Mouse (Mus musculus) lung, embryonic 15.5 days (tissue): ENCODE measurements around the gene G430095P16Rik. TPM values are rescaled to one million over a fixed set of nuclear protein-coding genes. Genes with fewer than 3 reads are reported as not detected.

Source experiments
- ATAC-seq: fragments of 200-750 bp; cut with Nextera tagmentation; 2 replicates; pipeline ENCODE4 v1.8.0; 2017; ENCODE audit warnings: moderate number of reproducible peaks, borderline replicate concordance; ENCODE audit not compliant: low FRiP score, low TSS enrichment; ENCODE audit errors: extremely low read depth
- H3K27ac ChIP-seq: fragments of 300-500 bp; sonication (generic); 2 replicates; pipeline ENCODE4 v1.5.1; 2015; ENCODE audit warnings: moderate library complexity, mild to moderate bottlenecking, inconsistent platforms
- H3K27me3 ChIP-seq: fragments of 300-500 bp; sonication (generic); 2 replicates; pipeline ENCODE4 v1.6.1; 2015; ENCODE audit warnings: inconsistent platforms
- H3K36me3 ChIP-seq: fragments of 300-500 bp; sonication (generic); 2 replicates; pipeline ENCODE4 v1.6.1; 2015; ENCODE audit warnings: inconsistent platforms
- H3K4me1 ChIP-seq: fragments of 300-500 bp; sonication (generic); 2 replicates; pipeline ENCODE4 v1.6.1; 2015; ENCODE audit warnings: inconsistent platforms
- H3K4me2 ChIP-seq: fragments of 300-500 bp; sonication (generic); 2 replicates; pipeline ENCODE4 v1.6.1; 2015; ENCODE audit warnings: inconsistent platforms, mild to moderate bottlenecking, moderate library complexity
- H3K4me3 ChIP-seq: fragments of 300-500 bp; sonication (generic); 2 replicates; pipeline ENCODE4 v1.5.1; 2015; ENCODE audit warnings: mild to moderate bottlenecking, inconsistent platforms
- H3K9ac ChIP-seq: fragments of 300-500 bp; sonication (generic); 2 replicates; pipeline ENCODE4 v1.6.1; 2015; ENCODE audit warnings: inconsistent platforms
- H3K9me3 ChIP-seq: fragments of 300-500 bp; sonication (generic); 2 replicates; pipeline ENCODE4 v1.6.1; 2016; ENCODE audit warnings: inconsistent platforms
- WGBS: fragments of 180-500 bp; shearing (Covaris S2); methylation state at CpG from one replicate; pipeline ENCODE4 v1.1.7; 2015; 5-methylcytosine and 5-hydroxymethylcytosine counted together
- polyA plus RNA-seq: library from polyadenylated mRNA; unstranded; fragments of >200 nt; fragmentation: Nextera tagmentation; extraction: Ambion mirVana; gene quantifications from 2 replicates; pipeline ENCODE4 v1.2.1, GENCODE M21; 2015

G430095P16Rik gene
- polyA plus RNA-seq, 1 experiment from 2014 or later = 3.4 TPM

GRCm38 (mm10) chr8:84712759-84713120 is 10.1 kb upstream of the G430095P16Rik start:
- Histone ChIP-seq H3K9me3 (no peaks in the 10 kb centered on the region), H3K4me2 (peak overlapping the region; percentile 34; the same call in 1 of the 2 replicates), H3K4me3 (no peak overlapping the region), H3K9ac (0 out of 2 replicates have a peak overlapping the region, but pooled peaks have one; percentile 4), H3K27ac (peak overlapping the region; percentile 98), H3K4me1 (peaks cover 73% of the 10 kb centered on the region), H3K36me3 (peaks cover 24% of the 10 kb centered on the region), H3K27me3 (peaks cover 5% of the 10 kb centered on the region; the same call in 1 of the 2 replicates)
- 2% methylated on average over 3 of the region's 3 CpGs for WGBS
- peak; percentile 50 for ATAC-seq

- Histone ChIP-seq H3K27me3 (no peaks in the 10 kb centered on the region), H3K27ac (peak overlapping the region; percentile 98), H3K4me2 (peak overlapping the region; percentile 34; the same call in 1 of the 2 replicates), H3K36me3 (peaks cover 21% of the 10 kb centered on the region), H3K4me3 (no peak overlapping the region), H3K4me1 (peaks cover 67% of the 10 kb centered on the region), H3K9me3 (no peaks in the 10 kb centered on the region), H3K9ac (peak overlapping the region; percentile 24; the same call in 1 of the 2 replicates)
- ATAC-seq = no peak
- WGBS = 59% methylated on average over 4 of the region's 4 CpGs
Measured at GRCm38 (mm10) chr8:84713381-84713780, 9.4 kb upstream of the G430095P16Rik start.

GRCm38 (mm10) chr8:84714161-84714560 is 8.6 kb upstream of the G430095P16Rik start:
- H3K9me3 ChIP-seq = no peaks in the 10 kb centered on the region
- no peak overlapping the region for H3K4me3 ChIP-seq
- ATAC-seq = no peak
- 65% methylated on average over 4 of the region's 4 CpGs for WGBS
- peaks cover 66% of the 10 kb centered on the region for H3K4me1 ChIP-seq
- H3K27ac ChIP-seq = peak overlapping the region; percentile 98
- H3K36me3 ChIP-seq = peaks cover 28% of the 10 kb centered on the region
- H3K27me3 ChIP-seq = no peaks in the 10 kb centered on the region
- 0 out of 2 replicates have a peak overlapping the region, but pooled peaks have one; percentile 24 for H3K9ac ChIP-seq
- no peak overlapping the region; the same call in 1 of the 2 replicates for H3K4me2 ChIP-seq

GRCm38 (mm10) chr8:84715893-84716468 is 6.8 kb upstream of the G430095P16Rik start:
- 33% methylated on average over 27 of the region's 27 CpGs for WGBS
- H3K9me3 ChIP-seq = no peaks in the 10 kb centered on the region
- H3K27me3 ChIP-seq = no peaks in the 10 kb centered on the region
- no peak overlapping the region for H3K4me2 ChIP-seq
- no peak overlapping the region; the same call in 1 of the 2 replicates for H3K9ac ChIP-seq
- no peak overlapping the region for H3K4me3 ChIP-seq
- 0 out of 2 replicates have a peak overlapping the region, but pooled peaks have one; percentile 6 for H3K27ac ChIP-seq
- peaks cover 64% of the 10 kb centered on the region for H3K4me1 ChIP-seq
- ATAC-seq = no peak
- H3K36me3 ChIP-seq = peaks cover 46% of the 10 kb centered on the region

GRCm38 (mm10) chr8:84716790-84717189 is 6.0 kb upstream of the G430095P16Rik start:
- 83% methylated on average over 11 of the region's 11 CpGs for WGBS

GRCm38 (mm10) chr8:84718476-84718875 is 4.3 kb upstream of the G430095P16Rik start:
- Histone ChIP-seq H3K9ac (no peak overlapping the region), H3K27ac (no peak overlapping the region), H3K9me3 (no peaks in the 10 kb centered on the region), H3K4me1 (peaks cover 63% of the 10 kb centered on the region), H3K27me3 (no peaks in the 10 kb centered on the region), H3K4me2 (no peak overlapping the region), H3K36me3 (peaks cover 55% of the 10 kb centered on the region), H3K4me3 (no peak overlapping the region)
- 81% methylated on average over 5 of the region's 5 CpGs for WGBS
- no peak for ATAC-seq

More at GRCm38 (mm10) chr8:84716790-84717189, 6.0 kb upstream of the G430095P16Rik start:
- ATAC-seq = no peak
- no peak overlapping the region for H3K9ac ChIP-seq
- no peak overlapping the region for H3K4me3 ChIP-seq
- peaks cover 61% of the 10 kb centered on the region for H3K4me1 ChIP-seq
- H3K36me3 ChIP-seq = peaks cover 54% of the 10 kb centered on the region
- H3K27me3 ChIP-seq = no peaks in the 10 kb centered on the region
- no peak overlapping the region for H3K27ac ChIP-seq
- H3K9me3 ChIP-seq = no peaks in the 10 kb centered on the region
- no peak overlapping the region for H3K4me2 ChIP-seq

GRCm38 (mm10) chr8:84718959-84719690 is 3.7 kb upstream of the G430095P16Rik start:
- H3K4me1 ChIP-seq = peaks cover 63% of the 10 kb centered on the region
- H3K9me3 ChIP-seq = no peaks in the 10 kb centered on the region
- no peak for ATAC-seq
- no peaks in the 10 kb centered on the region for H3K27me3 ChIP-seq
- H3K36me3 ChIP-seq = peaks cover 53% of the 10 kb centered on the region
- 74% methylated on average over 5 of the region's 5 CpGs for WGBS
- H3K27ac ChIP-seq = no peak overlapping the region
- H3K4me2 ChIP-seq = no peak overlapping the region
- H3K9ac ChIP-seq = no peak overlapping the region
- no peak overlapping the region for H3K4me3 ChIP-seq

- ATAC-seq = no peak; the same call in 1 of the 2 replicates
- peak overlapping the region; percentile 38; the same call in 1 of the 2 replicates for H3K4me2 ChIP-seq
- H3K36me3 ChIP-seq = peaks cover 58% of the 10 kb centered on the region
- WGBS = 33% methylated on average over 6 of the region's 6 CpGs
- H3K27ac ChIP-seq = peak overlapping the region; percentile 98
- no peaks in the 10 kb centered on the region for H3K9me3 ChIP-seq
- no peaks in the 10 kb centered on the region for H3K27me3 ChIP-seq
- peaks cover 78% of the 10 kb centered on the region for H3K4me1 ChIP-seq
- H3K4me3 ChIP-seq = no peak overlapping the region
- peak overlapping the region; percentile 23; the same call in 1 of the 2 replicates for H3K9ac ChIP-seq
Measured at GRCm38 (mm10) chr8:84722530-84722849, 317 bp upstream of the G430095P16Rik start.

GRCm38 (mm10) chr8:84723571-84723900 is 729 bp downstream of the G430095P16Rik start:
- no peaks in the 10 kb centered on the region for H3K27me3 ChIP-seq
- ATAC-seq = no peak; the same call in 1 of the 2 replicates

GRCm38 (mm10) chr8:84724683-84725082 is 1.9 kb downstream of the G430095P16Rik start:
- Histone ChIP-seq H3K4me2 (no peak overlapping the region), H3K9me3 (no peaks in the 10 kb centered on the region), H3K9ac (no peak overlapping the region), H3K36me3 (peaks cover 42% of the 10 kb centered on the region), H3K27ac (no peak overlapping the region), H3K4me3 (no peak overlapping the region), H3K27me3 (no peaks in the 10 kb centered on the region), H3K4me1 (peaks cover 90% of the 10 kb centered on the region)
- WGBS = 46% methylated on average over 9 of the region's 9 CpGs
- ATAC-seq = no peak

More at GRCm38 (mm10) chr8:84723571-84723900, 729 bp downstream of the G430095P16Rik start:
- peak overlapping the region; percentile 98 for H3K27ac ChIP-seq
- peaks cover 52% of the 10 kb centered on the region for H3K36me3 ChIP-seq
- H3K9me3 ChIP-seq = no peaks in the 10 kb centered on the region
- H3K4me1 ChIP-seq = peaks cover 88% of the 10 kb centered on the region
- H3K4me2 ChIP-seq = peak overlapping the region; percentile 38
- H3K9ac ChIP-seq = peak overlapping the region; percentile 23
- H3K4me3 ChIP-seq = 0 out of 2 replicates have a peak overlapping the region, but pooled peaks have one; percentile 8
- WGBS = 24% methylated on average over 7 of the region's 7 CpGs

- peaks cover 35% of the 10 kb centered on the region for H3K36me3 ChIP-seq
- 54% methylated on average over 10 of the region's 10 CpGs for WGBS
- H3K27ac ChIP-seq = peak overlapping the region; percentile 60
- H3K4me2 ChIP-seq = no peak overlapping the region
- no peak overlapping the region for H3K4me3 ChIP-seq
- H3K9ac ChIP-seq = peak overlapping the region; percentile 16; the same call in 1 of the 2 replicates
- peaks cover 93% of the 10 kb centered on the region for H3K4me1 ChIP-seq
- ATAC-seq = no peak
- no peaks in the 10 kb centered on the region for H3K9me3 ChIP-seq
- no peaks in the 10 kb centered on the region for H3K27me3 ChIP-seq
Measured at GRCm38 (mm10) chr8:84725246-84725940, 2.6 kb downstream of the G430095P16Rik start.
